Mouse (Mus musculus): ENCODE measurements around the gene Ccdc141. TPM values are rescaled to one million over a fixed set of nuclear protein-coding genes. Genes with fewer than 3 reads are reported as not detected.

Gene Ccdc141
- polyA plus RNA-seq, 1 experiment = 1.7 TPM

GRCm38 (mm10) chr2:77084629-77085028 is 85.8 kb downstream of the Ccdc141 start:
- no peak overlapping the region for H3K4me3 ChIP-seq (ENCODE audit: insufficient read depth, low read depth, low read length)
- no peak overlapping the region for H3K27ac ChIP-seq (replicated peaks; ENCODE audit: low read depth, low read length)
- no peaks in the 10 kb centered on the region for H3K4me1 ChIP-seq (ENCODE audit: control insufficient read depth, insufficient read depth, insufficient read length, low read length)

- no peaks in the 10 kb centered on the region for H3K4me1 ChIP-seq (ENCODE audit: control insufficient read depth, insufficient read depth, insufficient read length, low read length)
- no peak overlapping the region for H3K27ac ChIP-seq (replicated peaks; ENCODE audit: low read depth, low read length)
- H3K4me3 ChIP-seq (ENCODE audit: insufficient read depth, low read depth, low read length) = no peak overlapping the region
Observed at GRCm38 (mm10) chr2:77081156-77081555, 89.3 kb downstream of the Ccdc141 start.

- Histone ChIP-seq H3K4me3 (ENCODE audit: insufficient read depth, low read depth, low read length) (no peak overlapping the region), H3K4me1 (ENCODE audit: control insufficient read depth, insufficient read depth, insufficient read length, low read length) (no peaks in the 10 kb centered on the region), H3K27ac (replicated peaks; ENCODE audit: low read depth, low read length) (no peak overlapping the region)
Observed at GRCm38 (mm10) chr2:77080657-77081056, 89.8 kb downstream of the Ccdc141 start.

- no peak overlapping the region for H3K4me3 ChIP-seq (ENCODE audit: insufficient read depth, low read depth, low read length)
- H3K4me1 ChIP-seq (ENCODE audit: control insufficient read depth, insufficient read depth, insufficient read length, low read length) = no peaks in the 10 kb centered on the region
- no peak overlapping the region for H3K27ac ChIP-seq (replicated peaks; ENCODE audit: low read depth, low read length)
Observed at GRCm38 (mm10) chr2:77078746-77079145, 91.7 kb downstream of the Ccdc141 start.

- Histone ChIP-seq H3K4me1 (ENCODE audit: control insufficient read depth, insufficient read depth, insufficient read length, low read length) (no peaks in the 10 kb centered on the region), H3K27ac (replicated peaks; ENCODE audit: low read depth, low read length) (no peak overlapping the region), H3K4me3 (ENCODE audit: insufficient read depth, low read depth, low read length) (no peak overlapping the region)
Observed at GRCm38 (mm10) chr2:77074373-77074772, 96.1 kb downstream of the Ccdc141 start.

- H3K4me1 ChIP-seq (ENCODE audit: control insufficient read depth, insufficient read depth, insufficient read length, low read length) = no peaks in the 10 kb centered on the region
- H3K27ac ChIP-seq (replicated peaks; ENCODE audit: low read depth, low read length) = no peak overlapping the region
- H3K4me3 ChIP-seq (ENCODE audit: insufficient read depth, low read depth, low read length) = no peak overlapping the region
Observed at GRCm38 (mm10) chr2:77073930-77074329, 96.5 kb downstream of the Ccdc141 start.

GRCm38 (mm10) chr2:77065294-77065693 is 105.1 kb downstream of the Ccdc141 start:
- Histone ChIP-seq H3K27ac (replicated peaks; ENCODE audit: low read depth, low read length) (no peak overlapping the region), H3K4me1 (ENCODE audit: control insufficient read depth, insufficient read depth, insufficient read length, low read length) (no peaks in the 10 kb centered on the region), H3K4me3 (ENCODE audit: insufficient read depth, low read depth, low read length) (no peak overlapping the region)

GRCm38 (mm10) chr2:77061871-77062270 is 108.6 kb downstream of the Ccdc141 start:
- Histone ChIP-seq H3K27ac (replicated peaks; ENCODE audit: low read depth, low read length) (no peak overlapping the region), H3K4me3 (ENCODE audit: insufficient read depth, low read depth, low read length) (no peak overlapping the region), H3K4me1 (ENCODE audit: control insufficient read depth, insufficient read depth, insufficient read length, low read length) (no peaks in the 10 kb centered on the region)

- no peaks in the 10 kb centered on the region for H3K4me1 ChIP-seq (ENCODE audit: control insufficient read depth, insufficient read depth, insufficient read length, low read length)
- no peak overlapping the region for H3K4me3 ChIP-seq (ENCODE audit: insufficient read depth, low read depth, low read length)
- H3K27ac ChIP-seq (replicated peaks; ENCODE audit: low read depth, low read length) = no peak overlapping the region
Observed at GRCm38 (mm10) chr2:77059596-77059995, 110.8 kb downstream of the Ccdc141 start.

GRCm38 (mm10) chr2:77056367-77056766 is 114.1 kb downstream of the Ccdc141 start:
- Histone ChIP-seq H3K4me3 (ENCODE audit: insufficient read depth, low read depth, low read length) (no peak overlapping the region), H3K27ac (replicated peaks; ENCODE audit: low read depth, low read length) (no peak overlapping the region), H3K4me1 (ENCODE audit: control insufficient read depth, insufficient read depth, insufficient read length, low read length) (no peaks in the 10 kb centered on the region)

- Histone ChIP-seq H3K27ac (replicated peaks; ENCODE audit: low read depth, low read length) (no peak overlapping the region), H3K4me3 (ENCODE audit: insufficient read depth, low read depth, low read length) (no peak overlapping the region), H3K4me1 (ENCODE audit: control insufficient read depth, insufficient read depth, insufficient read length, low read length) (no peaks in the 10 kb centered on the region)
Observed at GRCm38 (mm10) chr2:77042912-77043311, 127.5 kb downstream of the Ccdc141 start.

GRCm38 (mm10) chr2:77039683-77040082 is 130.8 kb downstream of the Ccdc141 start:
- Histone ChIP-seq H3K4me1 (ENCODE audit: control insufficient read depth, insufficient read depth, insufficient read length, low read length) (no peaks in the 10 kb centered on the region), H3K27ac (replicated peaks; ENCODE audit: low read depth, low read length) (no peak overlapping the region), H3K4me3 (ENCODE audit: insufficient read depth, low read depth, low read length) (no peak overlapping the region)

GRCm38 (mm10) chr2:77039281-77039680 is 131.2 kb downstream of the Ccdc141 start:
- H3K27ac ChIP-seq (replicated peaks; ENCODE audit: low read depth, low read length) = no peak overlapping the region
- no peaks in the 10 kb centered on the region for H3K4me1 ChIP-seq (ENCODE audit: control insufficient read depth, insufficient read depth, insufficient read length, low read length)
- no peak overlapping the region for H3K4me3 ChIP-seq (ENCODE audit: insufficient read depth, low read depth, low read length)

- no peak overlapping the region for H3K4me3 ChIP-seq (ENCODE audit: insufficient read depth, low read depth, low read length)
- H3K27ac ChIP-seq (replicated peaks; ENCODE audit: low read depth, low read length) = no peak overlapping the region
- H3K4me1 ChIP-seq (ENCODE audit: control insufficient read depth, insufficient read depth, insufficient read length, low read length) = no peaks in the 10 kb centered on the region
Observed at GRCm38 (mm10) chr2:77037211-77037610, 133.2 kb downstream of the Ccdc141 start.

- no peak overlapping the region for H3K27ac ChIP-seq (replicated peaks; ENCODE audit: low read depth, low read length)
- H3K4me3 ChIP-seq (ENCODE audit: insufficient read depth, low read depth, low read length) = no peak overlapping the region
- H3K4me1 ChIP-seq (ENCODE audit: control insufficient read depth, insufficient read depth, insufficient read length, low read length) = no peaks in the 10 kb centered on the region
Observed at GRCm38 (mm10) chr2:77034112-77034511, 136.3 kb downstream of the Ccdc141 start.

GRCm38 (mm10) chr2:77033322-77034060 is 136.9 kb downstream of the Ccdc141 start:
- Histone ChIP-seq H3K27ac (replicated peaks; ENCODE audit: low read depth, low read length) (no peak overlapping the region), H3K4me3 (ENCODE audit: insufficient read depth, low read depth, low read length) (no peak overlapping the region), H3K4me1 (ENCODE audit: control insufficient read depth, insufficient read depth, insufficient read length, low read length) (no peaks in the 10 kb centered on the region)
